Mouse (Mus musculus): Measurements from ENCODE around the gene Lcn2. TPM values are rescaled to one million over a fixed set of nuclear protein-coding genes. Genes with fewer than 3 reads are reported as not detected.
"Not testable (repeated sequence)": the region's sequence is repeated elsewhere in the genome, so short reads cannot be mapped to it uniquely, and the experiment has no call there.

The Lcn2 gene
- polyA plus RNA-seq, 2 experiments: 1.3 to 2.8 TPM

- Histone ChIP-seq H3K27ac (replicated peaks; ENCODE audit: low read depth, low read length) (no peak overlapping the region), H3K4me1 (ENCODE audit: control insufficient read depth, insufficient read depth, low read length) (peaks cover 5% of the 10 kb centered on the region), H3K4me3 (replicated peaks; ENCODE audit: low read length) (no peak overlapping the region), H3K36me3 (ENCODE audit: control insufficient read depth, insufficient read depth, low read length) (peaks cover 74% of the 10 kb centered on the region), H3K4me2 (replicated peaks; ENCODE audit: low read depth, low read length, severe bottlenecking) (no peak overlapping the region), H3K9ac (ENCODE audit: low read depth, low read length, severe bottlenecking) (no peak overlapping the region), H3K9me3 (ENCODE audit: control insufficient read depth, low read length) (no peaks in the 10 kb centered on the region), H3K27me3 (ENCODE audit: control insufficient read depth, insufficient read depth, low read length) (no peaks in the 10 kb centered on the region)
- DNase-seq (ENCODE audit: low spot score): no peak
- TF ChIP-seq POLR2A (IDR thresholded peaks at IDR 0.05; ENCODE audit: borderline replicate concordance, extremely low read depth, insufficient read depth, insufficient read length): no peak
- WGBS: 92% methylated on average over 5 of the region's 5 CpGs
- no peak for ATAC-seq (ENCODE audit: low FRiP score, low read depth)
These were observed 20.7 kb downstream of the Lcn2 start for GRCm38 (mm10) chr2:32367315-32367714.

- Histone ChIP-seq H3K36me3 (ENCODE audit: control insufficient read depth, insufficient read depth, low read length) (peaks cover 43% of the 10 kb centered on the region), H3K4me3 (replicated peaks; ENCODE audit: low read length) (peak overlapping the region; percentile 80; the same call in 1 of the 2 replicates), H3K9ac (ENCODE audit: low read depth, low read length, severe bottlenecking) (0 out of 2 replicates have a peak overlapping the region, but pooled peaks have one; percentile 86), H3K4me1 (ENCODE audit: control insufficient read depth, insufficient read depth, low read length) (peaks cover 17% of the 10 kb centered on the region), H3K4me2 (replicated peaks; ENCODE audit: low read depth, low read length, severe bottlenecking) (peak overlapping the region; percentile 71), H3K9me3 (ENCODE audit: control insufficient read depth, low read length) (no peaks in the 10 kb centered on the region), H3K27ac (replicated peaks; ENCODE audit: low read depth, low read length) (no peak overlapping the region), H3K27me3 (ENCODE audit: control insufficient read depth, insufficient read depth, low read length) (no peaks in the 10 kb centered on the region)
- WGBS: 86% methylated on average over 8 of the region's 8 CpGs
- no peak for TF ChIP-seq POLR2A (IDR thresholded peaks at IDR 0.05; ENCODE audit: borderline replicate concordance, extremely low read depth, insufficient read depth, insufficient read length)
- no peak for DNase-seq (ENCODE audit: low spot score)
- no peak for ATAC-seq (ENCODE audit: low FRiP score, low read depth)
These were observed 23.9 kb downstream of the Lcn2 start for GRCm38 (mm10) chr2:32364121-32364520.

GRCm38 (mm10) chr2:32363376-32364106, 24.5 kb downstream of the Lcn2 start:
- Histone ChIP-seq H3K9me3 (ENCODE audit: control insufficient read depth, low read length) (no peaks in the 10 kb centered on the region), H3K4me1 (ENCODE audit: control insufficient read depth, insufficient read depth, low read length) (peaks cover 17% of the 10 kb centered on the region), H3K36me3 (ENCODE audit: control insufficient read depth, insufficient read depth, low read length) (peaks cover 37% of the 10 kb centered on the region), H3K27ac (replicated peaks; ENCODE audit: low read depth, low read length) (peak overlapping the region; percentile 88), H3K4me3 (replicated peaks; ENCODE audit: low read length) (peak overlapping the region; percentile 80), H3K9ac (ENCODE audit: low read depth, low read length, severe bottlenecking) (peak overlapping the region; percentile 86), H3K4me2 (replicated peaks; ENCODE audit: low read depth, low read length, severe bottlenecking) (peak overlapping the region; percentile 71), H3K27me3 (ENCODE audit: control insufficient read depth, insufficient read depth, low read length) (no peaks in the 10 kb centered on the region)
- 0 out of 2 replicates have a peak, but pooled peaks have one; percentile 19 for TF ChIP-seq POLR2A (IDR thresholded peaks at IDR 0.05; ENCODE audit: borderline replicate concordance, extremely low read depth, insufficient read depth, insufficient read length)
- DNase-seq (ENCODE audit: low spot score): no peak
- 6% methylated on average over 19 of the region's 19 CpGs for WGBS
- peak; percentile 61 for ATAC-seq (ENCODE audit: low FRiP score, low read depth)

GRCm38 (mm10) chr2:32362817-32363340, 25.2 kb downstream of the Lcn2 start:
- H3K4me3 ChIP-seq (replicated peaks; ENCODE audit: low read length): peak overlapping the region; percentile 80
- peak overlapping the region; percentile 88 for H3K27ac ChIP-seq (replicated peaks; ENCODE audit: low read depth, low read length)
- peak overlapping the region; percentile 71 for H3K4me2 ChIP-seq (replicated peaks; ENCODE audit: low read depth, low read length, severe bottlenecking)
- peak; percentile 51; the same call in 1 of the 2 replicates for TF ChIP-seq POLR2A (IDR thresholded peaks at IDR 0.05; ENCODE audit: borderline replicate concordance, extremely low read depth, insufficient read depth, insufficient read length)
- H3K9ac ChIP-seq (ENCODE audit: low read depth, low read length, severe bottlenecking): peak overlapping the region; percentile 86
- WGBS: under 1% methylated on average over 41 of the region's 53 CpGs
- H3K4me1 ChIP-seq (ENCODE audit: control insufficient read depth, insufficient read depth, low read length): peaks cover 17% of the 10 kb centered on the region
- no peaks in the 10 kb centered on the region for H3K27me3 ChIP-seq (ENCODE audit: control insufficient read depth, insufficient read depth, low read length)
- H3K9me3 ChIP-seq (ENCODE audit: control insufficient read depth, low read length): no peaks in the 10 kb centered on the region
- peaks cover 31% of the 10 kb centered on the region for H3K36me3 ChIP-seq (ENCODE audit: control insufficient read depth, insufficient read depth, low read length)
- ATAC-seq (ENCODE audit: low FRiP score, low read depth) (peak; percentile 81), DNase-seq (ENCODE audit: low spot score) (peak; percentile 77)

- WGBS: 47% methylated on average over 5 of the region's 5 CpGs
These were observed 25.8 kb downstream of the Lcn2 start for GRCm38 (mm10) chr2:32362274-32362673.

More at GRCm38 (mm10) chr2:32362274-32362673, 25.8 kb downstream of the Lcn2 start:
- Histone ChIP-seq H3K4me2 (replicated peaks; ENCODE audit: low read depth, low read length, severe bottlenecking) (peak overlapping the region; percentile 71), H3K4me1 (ENCODE audit: control insufficient read depth, insufficient read depth, low read length) (peaks cover 17% of the 10 kb centered on the region), H3K36me3 (ENCODE audit: control insufficient read depth, insufficient read depth, low read length) (peaks cover 25% of the 10 kb centered on the region), H3K9ac (ENCODE audit: low read depth, low read length, severe bottlenecking) (peak overlapping the region; percentile 86), H3K4me3 (replicated peaks; ENCODE audit: low read length) (peak overlapping the region; percentile 80)
- H3K27me3 ChIP-seq (ENCODE audit: control insufficient read depth, insufficient read depth, low read length); ATAC-seq (ENCODE audit: low FRiP score, low read depth); H3K27ac ChIP-seq (replicated peaks; ENCODE audit: low read depth, low read length); H3K9me3 ChIP-seq (ENCODE audit: control insufficient read depth, low read length); DNase-seq (ENCODE audit: low spot score): not testable (repeated sequence)

All from limb, embryonic 14.5 days (tissue).